Mouse (Mus musculus) embryonic stem cell, embryonic (primary cell): ENCODE results near the gene Wdr89.

ENCODE experiments used
- CTCF ChIA-PET, 4 experiments: fragments of 300-600 bp in 2 of 4; fragments of 350-600 bp in 2 of 4; sonication (Branson Sonifier 250); formaldehyde crosslinking; loops; one replicate each; lab custom pipeline; 2022; ENCODE audit warnings: inconsistent platforms in 2 of 4; lab: Charles Lee
- POLR2A ChIA-PET, 4 experiments: fragments of 300-600 bp in 2 of 4; fragments of 350-600 bp in 2 of 4; sonication (Branson Sonifier 250); formaldehyde crosslinking; loops; one replicate each; lab custom pipeline; 2022; ENCODE audit warnings: antibody characterized with exemption in 4 of 4, inconsistent platforms in 1 of 4; lab: Charles Lee

The Wdr89 gene

DNA sequence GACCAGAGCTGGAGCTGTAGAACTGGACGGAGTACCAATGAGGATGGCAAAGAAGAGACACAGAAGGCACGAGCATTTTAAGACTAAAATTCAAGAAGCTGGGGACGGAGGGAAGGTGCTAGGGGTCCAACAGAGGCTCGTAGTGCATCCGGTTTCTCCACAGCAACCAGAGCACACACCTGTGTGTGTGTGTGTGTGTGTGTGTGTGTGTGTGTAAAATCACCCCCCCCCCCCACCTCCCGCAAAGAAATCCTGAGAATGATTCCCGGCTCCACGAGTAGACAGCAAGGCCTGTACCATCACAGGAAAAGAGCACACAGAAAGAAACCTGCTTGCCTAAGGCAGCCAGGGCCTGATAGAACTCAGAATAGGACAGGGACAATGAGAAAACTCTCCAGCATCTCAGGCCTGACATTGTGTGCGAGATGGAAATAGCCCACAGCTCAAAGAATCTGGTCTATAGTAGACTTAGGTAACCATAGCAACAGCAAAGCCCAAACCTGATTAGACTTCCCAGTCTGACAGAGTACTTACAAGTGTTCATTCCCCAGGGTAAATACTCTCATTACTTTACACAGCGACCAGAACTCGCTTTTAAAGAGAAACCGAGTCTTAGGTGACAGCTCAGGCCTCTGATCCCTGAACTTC, 20.2 kb downstream of the Wdr89 start:
- ChIA-PET POLR2A (interaction anchor here (0.6 to 4.2 kb wide), 19 partner anchors 9 to 511 kb away, joined by 3 to 34 read pairs (median 4); partner anchors contain the start of genes Wdr89 (in 3 of the 4) and Ppp2r5e (in 1 of the 4)), CTCF (interaction anchor here (0.5 to 2.0 kb wide), 17 partner anchors 9 to 197 kb away, joined by 3 to 13 read pairs (median 4); partner anchors contain the start of genes Wdr89 (in 2 of the 4) and Ppp2r5e (in 1 of the 4))

- POLR2A ChIA-PET = interaction anchor here in 3 of 4 experiments (0.6 to 4.2 kb wide), 13 partner anchors 10 to 190 kb away, joined by 3 to 34 read pairs (median 3); partner anchors contain the start of gene Wdr89 (in 2 of the 3)
- CTCF ChIA-PET = interaction anchor here (0.5 to 1.9 kb wide), 18 partner anchors 8 to 369 kb away, joined by 3 to 13 read pairs (median 4); partner anchors contain the start of genes Ppp2r5e (in 1 of the 4), Sgpp1 (in 1 of the 4) and Wdr89 (in 1 of the 4)
Measured at GRCm38 (mm10) chr12:75648281-75648680, 21.1 kb downstream of the Wdr89 start.

- CTCF ChIA-PET = interaction anchor here in 2 of 4 experiments (0.8 to 1.9 kb wide), 7 partner anchors 12 to 368 kb away, joined by 3 to 9 read pairs (median 3); partner anchors contain the start of gene Sgpp1 (in 1 of the 2)
- POLR2A ChIA-PET = interaction anchor here in 2 of 4 experiments (0.7 to 4.2 kb wide), 5 partner anchors 12 to 190 kb away, joined by 3 to 34 read pairs (median 7); partner anchors contain the start of gene Wdr89 (in 2 of the 2)
Measured at GRCm38 (mm10) chr12:75647663-75648062, 21.7 kb downstream of the Wdr89 start.

- ChIA-PET CTCF (interaction anchor here in 3 of 4 experiments (0.5 to 1.7 kb wide), 9 partner anchors 10 to 356 kb away, joined by 3 to 4 read pairs (median 3); partner anchors contain the start of gene Wdr89 (in 1 of the 3)), POLR2A (interaction anchor here in 3 of 4 experiments (0.8 to 2.2 kb wide), 6 partner anchors 10 to 59 kb away, joined by 3 to 9 read pairs (median 4); partner anchors contain the start of genes Wdr89 (in 2 of the 3) and Ppp2r5e (in 1 of the 3))
Measured at GRCm38 (mm10) chr12:75645780-75646179, 23.6 kb downstream of the Wdr89 start.

GRCm38 (mm10) chr12:75641726-75642125, 27.6 kb downstream of the Wdr89 start:
- ChIA-PET POLR2A (interaction anchor here in 1 of 4 experiments (1.8 to 2.2 kb wide), 2 partner anchors 9 to 28 kb away, joined by 9 to 10 read pairs; partner anchors contain the start of gene Wdr89), CTCF (interaction anchor here in 1 of 4 experiments (1.0 kb wide), 1 partner anchor 10 kb away, joined by 3 read pairs; no protein-coding TSS in a partner anchor)

- CTCF ChIA-PET = no interaction called here
- POLR2A ChIA-PET = no interaction called here
Measured at GRCm38 (mm10) chr12:75638345-75638744, 31.0 kb downstream of the Wdr89 start.

DNA sequence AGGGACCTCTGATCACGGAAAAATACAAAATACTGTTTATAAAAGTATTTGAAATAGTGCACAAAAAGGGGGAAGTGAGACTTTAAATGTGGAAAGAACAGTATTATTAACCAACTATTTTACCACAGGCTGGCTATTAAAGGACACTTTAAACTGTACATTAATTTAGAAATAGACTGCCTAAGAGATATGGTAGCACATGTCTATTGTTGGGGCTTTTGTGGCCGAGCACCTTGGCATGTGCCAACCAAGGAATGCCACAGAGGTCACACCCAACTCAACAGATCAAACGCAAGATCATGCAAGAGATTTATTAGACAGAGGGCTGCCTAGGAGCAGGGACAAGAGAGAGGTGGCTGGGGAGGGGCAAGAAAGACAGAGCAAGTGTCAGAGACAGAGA, 32.2 kb downstream of the Wdr89 start:
- POLR2A ChIA-PET = interaction anchor here in 1 of 4 experiments (0.6 to 0.7 kb wide), 2 partner anchors 21 to 343 kb away, joined by 3 to 4 read pairs; no protein-coding TSS in a partner anchor
- CTCF ChIA-PET = interaction anchor here in 1 of 4 experiments (0.6 kb wide), 1 partner anchor 11 kb away, joined by 13 read pairs; no protein-coding TSS in a partner anchor

DNA sequence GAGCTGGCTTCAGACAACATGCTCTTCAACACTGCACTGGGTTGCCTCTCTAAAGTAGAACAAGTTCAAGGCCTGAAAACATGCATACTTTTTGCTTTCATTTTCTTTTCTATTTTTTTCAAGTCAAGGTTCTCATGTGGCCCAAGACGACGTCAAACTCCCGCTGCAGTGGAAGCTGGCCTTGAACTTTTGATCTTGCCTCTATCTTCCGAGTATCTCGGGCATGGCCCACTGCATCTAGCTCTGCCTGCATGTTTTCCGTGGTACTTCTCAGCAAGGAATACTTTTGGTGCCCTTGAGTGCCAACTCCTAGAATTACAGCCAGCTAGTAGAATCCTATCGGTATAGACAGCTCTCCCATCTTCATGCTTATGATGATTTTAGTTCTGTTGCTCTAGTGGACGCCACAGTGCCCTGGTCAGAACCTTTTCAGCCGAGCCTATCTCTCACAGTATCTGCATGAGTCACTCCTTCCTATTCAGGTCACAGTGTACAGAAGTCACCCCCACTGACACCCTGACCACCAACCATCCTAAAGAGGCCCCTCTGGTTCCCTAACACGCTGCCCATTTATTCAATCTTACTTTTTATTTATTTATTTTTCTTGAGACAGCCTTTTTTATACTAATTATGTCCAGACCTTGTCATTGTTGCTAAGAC, 33.4 kb downstream of the Wdr89 start:
- ChIA-PET POLR2A (interaction anchor here in 1 of 4 experiments (1.3 to 1.9 kb wide), 2 partner anchors 10 to 12 kb away, joined by 4 read pairs; no protein-coding TSS in a partner anchor), CTCF (interaction anchor here in 1 of 4 experiments (1.6 kb wide), 1 partner anchor 10 kb away, joined by 4 read pairs; no protein-coding TSS in a partner anchor)

- CTCF ChIA-PET = interaction anchor here (0.5 to 1.3 kb wide), 11 partner anchors 13 to 168 kb away, joined by 3 to 6 read pairs (median 3); no protein-coding TSS in a partner anchor
- POLR2A ChIA-PET = interaction anchor here in 2 of 4 experiments (0.6 to 1.1 kb wide), 4 partner anchors 13 to 161 kb away, joined by 3 to 6 read pairs (median 4); partner anchors contain the start of gene Ppp2r5e (in 1 of the 2)
Measured at GRCm38 (mm10) chr12:75629618-75630017, 39.7 kb downstream of the Wdr89 start.

GRCm38 (mm10) chr12:75623292-75623691, 46.0 kb downstream of the Wdr89 start:
- CTCF ChIA-PET = interaction anchor here in 1 of 4 experiments (0.6 kb wide), 1 partner anchor 1139 kb away, joined by 3 read pairs; no protein-coding TSS in a partner anchor
- POLR2A ChIA-PET = interaction anchor here in 3 of 4 experiments (0.6 to 1.9 kb wide), 3 partner anchors 11 to 27 kb away, joined by 3 to 7 read pairs (median 6); partner anchors contain the start of gene Ppp2r5e (in 1 of the 3)

DNA sequence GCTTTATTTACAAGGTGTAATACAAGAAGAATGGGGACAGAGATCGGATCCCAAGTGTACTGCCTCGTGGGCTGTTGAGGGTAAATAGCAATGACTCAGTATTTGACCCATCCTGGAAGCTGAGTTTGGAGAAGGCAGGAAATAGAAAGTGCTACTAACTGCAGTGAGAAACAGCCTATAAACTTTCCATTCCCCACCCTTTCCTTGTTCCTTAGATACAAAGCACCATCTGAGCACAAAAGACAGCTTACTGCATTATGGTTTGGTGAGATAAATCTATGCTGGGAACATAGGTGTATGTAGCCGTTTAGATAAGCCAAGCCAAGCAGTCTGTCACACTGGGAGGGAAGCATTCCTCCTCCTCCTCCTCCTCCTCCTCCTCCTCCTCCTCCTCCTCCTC, 46.5 kb downstream of the Wdr89 start:
- POLR2A ChIA-PET = interaction anchor here in 2 of 4 experiments (1.3 to 1.9 kb wide), 2 partner anchors 11 to 27 kb away, joined by 3 to 6 read pairs; partner anchors contain the start of gene Ppp2r5e (in 1 of the 2)
- CTCF ChIA-PET = no interaction called here

DNA sequence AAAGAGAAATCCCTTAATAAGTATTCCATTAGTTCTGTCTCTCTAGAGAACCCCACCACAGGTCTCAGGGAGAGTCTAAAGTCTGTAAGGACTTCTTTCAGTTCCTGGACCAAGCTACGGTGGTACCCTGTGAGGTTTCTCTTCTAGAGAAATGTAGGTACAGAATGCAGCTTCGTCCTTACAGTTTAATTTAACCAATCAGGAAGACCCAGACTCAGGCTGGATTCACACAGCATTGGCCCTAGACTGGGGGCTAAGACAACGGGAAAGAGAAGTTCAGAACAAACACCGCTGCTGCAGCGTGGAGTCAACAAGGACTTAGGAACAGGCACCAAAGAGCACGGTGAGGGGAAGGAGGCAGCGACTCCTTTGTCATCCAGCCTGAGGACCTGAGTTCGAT, 52.5 kb downstream of the Wdr89 start:
- ChIA-PET CTCF (interaction anchor here in 2 of 4 experiments (0.7 to 0.9 kb wide), 4 partner anchors 13 to 1563 kb away, joined by 3 to 7 read pairs (median 4); no protein-coding TSS in a partner anchor), POLR2A (interaction anchor here (0.6 to 2.6 kb wide), 17 partner anchors 9 to 139 kb away, joined by 3 to 11 read pairs (median 3); partner anchors contain the start of genes Ppp2r5e (in 3 of the 4) and Wdr89 (in 2 of the 4))

GRCm38 (mm10) chr12:75616158-75616791, 53.1 kb downstream of the Wdr89 start:
- POLR2A ChIA-PET = interaction anchor here (0.6 to 2.6 kb wide), 29 partner anchors 8 to 1330 kb away, joined by 3 to 11 read pairs (median 3); partner anchors contain the start of genes Ppp2r5e (in 4 of the 4) and Wdr89 (in 2 of the 4)
- CTCF ChIA-PET = interaction anchor here in 2 of 4 experiments (0.6 to 0.9 kb wide), 4 partner anchors 83 to 1563 kb away, joined by 4 to 7 read pairs (median 4); no protein-coding TSS in a partner anchor

GRCm38 (mm10) chr12:75615556-75615955, 53.8 kb downstream of the Wdr89 start:
- CTCF ChIA-PET = interaction anchor here in 2 of 4 experiments (0.6 to 0.9 kb wide), 3 partner anchors 14 to 83 kb away, joined by 3 to 4 read pairs (median 3); no protein-coding TSS in a partner anchor
- POLR2A ChIA-PET = interaction anchor here (0.6 to 2.0 kb wide), 21 partner anchors 9 to 1331 kb away, joined by 3 to 11 read pairs (median 3); partner anchors contain the start of genes Ppp2r5e (in 3 of the 4) and Wdr89 (in 2 of the 4)

DNA sequence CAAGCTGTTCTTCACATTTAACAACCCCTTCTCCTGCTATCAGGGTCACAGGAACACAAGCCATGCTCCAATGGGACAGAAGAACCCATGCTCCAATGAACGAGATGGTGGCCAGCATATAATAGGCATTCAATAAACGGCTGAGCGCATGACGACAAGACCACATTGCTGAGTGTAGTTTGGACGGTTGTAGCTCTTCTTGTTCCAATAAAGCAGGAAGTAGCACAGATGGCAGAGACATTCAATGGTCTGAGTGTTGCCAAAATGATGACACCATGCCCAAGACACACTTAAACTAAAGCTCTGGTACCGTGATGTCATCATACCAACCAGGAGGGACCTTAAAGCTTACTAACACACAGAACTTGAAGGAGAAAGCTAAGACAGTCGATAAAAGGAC, 56.6 kb downstream of the Wdr89 start:
- POLR2A ChIA-PET = interaction anchor here in 2 of 4 experiments (0.8 to 2.5 kb wide), 5 partner anchors 10 to 123 kb away, joined by 3 to 12 read pairs (median 3); partner anchors contain the start of genes Sgpp1 (in 1 of the 2) and Wdr89 (in 1 of the 2)
- CTCF ChIA-PET = interaction anchor here in 1 of 4 experiments (1.0 kb wide), 1 partner anchor 16 kb away, joined by 3 read pairs; no protein-coding TSS in a partner anchor

DNA sequence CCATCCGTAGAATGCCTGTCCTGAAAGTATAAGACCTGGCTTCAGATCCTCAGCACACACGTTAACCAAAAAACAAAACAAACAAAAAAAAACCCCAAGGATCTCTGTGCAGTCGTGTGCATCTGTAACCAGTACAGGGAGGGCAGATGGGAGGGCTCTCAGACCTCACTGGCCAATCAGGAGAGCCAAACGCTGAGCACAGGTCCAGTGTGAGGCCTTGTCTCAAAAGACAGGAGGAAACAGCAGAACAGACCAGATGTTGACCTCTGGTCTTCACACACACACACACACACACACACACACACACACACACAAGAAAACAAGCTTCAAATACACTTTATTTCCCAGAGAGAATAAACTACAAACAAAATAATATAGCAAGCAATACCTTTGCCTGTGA, 69.8 kb downstream of the Wdr89 start:
- ChIA-PET POLR2A (interaction anchor here in 3 of 4 experiments (0.6 to 2.2 kb wide), 15 partner anchors 9 to 581 kb away, joined by 3 to 12 read pairs (median 3); partner anchors contain the start of gene Wdr89 (in 3 of the 3)), CTCF (interaction anchor here in 2 of 4 experiments (0.7 kb wide), 2 partner anchors 25 to 27 kb away, joined by 3 read pairs; no protein-coding TSS in a partner anchor)
